Mouse (Mus musculus): ENCODE results near the gene Bnip1. TPM values are rescaled to one million over a fixed set of nuclear protein-coding genes. Genes with fewer than 3 reads are reported as not detected.

Gene Bnip1
- total and polyA plus RNA-seq, 3 experiments: 50.9 to 59.6 (median 54.6) TPM

- Histone ChIP-seq H3K9me3 (replicated peaks; ENCODE audit: low read length) (no peaks in the 10 kb centered on the region), H3K27me3 (replicated peaks) (no peaks in the 10 kb centered on the region), H3K79me2 (replicated peaks; ENCODE audit: control insufficient read depth, extremely low read depth, insufficient read depth, poor library complexity, severe bottlenecking) (no peaks in the 10 kb centered on the region), H3K36me3 (replicated peaks in 1 of 2; ENCODE audit: control insufficient read depth in 1 of 2, insufficient read depth in 1 of 2, low read length in 1 of 2) (peaks cover 6 to 10% of the 10 kb centered on the region in 2 experiments), H3K4me3 (replicated peaks in 1 of 3; ENCODE audit: low read depth in 2 of 3, low read length in 2 of 3, poor library complexity in 1 of 3) (no peak overlapping the region), H3K4me1 (ENCODE audit: control insufficient read depth in 1 of 2, insufficient read depth in 2 of 2) (peaks cover 22 to 36% of the 10 kb centered on the region in 2 experiments), H3K9ac (ENCODE audit: insufficient read depth, low read depth) (no peak overlapping the region), H3K4me2 (ENCODE audit: insufficient read depth, low read depth, poor library complexity, severe bottlenecking) (no peak overlapping the region), H3K27ac (ENCODE audit: insufficient read depth, low read depth) (no peak overlapping the region)
- dilution Hi-C loops (cut with MboI; ENCODE audit: extremely low pct_ligation_motif_present, extremely low pct_unique_long_range_greater_than_20kb, low sequenced_read_pairs) (no loop called here), in situ Hi-C loops (cut with MboI; ENCODE audit: low pct_ligation_motif_present, low pct_unique_long_range_greater_than_20kb, low sequenced_read_pairs) (no loop called here)
- TF ChIP-seq MYC (IDR thresholded peaks at IDR 0.05; ENCODE audit: low read depth, low read length): no peak
- TF ChIP-seq EP300 (IDR thresholded peaks at IDR 0.05; ENCODE audit: low read length): peak; percentile 80
- 0 out of 2 replicates have a peak, but pooled peaks have one; percentile 24 for TF ChIP-seq ETS1 (conservative IDR thresholded peaks at IDR 0.05; ENCODE audit: low read depth, low read length)
- TF ChIP-seq MAFK (IDR thresholded peaks at IDR 0.05; ENCODE audit: insufficient replicate concordance, low read length): no peak
- 0 out of 2 replicates have a peak, but pooled peaks have one; percentile 21 for TF ChIP-seq CHD2 (IDR thresholded peaks at IDR 0.05; ENCODE audit: low read length)
- peak; percentile 50 for TF ChIP-seq BHLHE40 (IDR thresholded peaks at IDR 0.05; ENCODE audit: low read depth, low read length)
- 0 out of 2 replicates have a peak, but pooled peaks have one; percentile 57 for TF ChIP-seq JUND (conservative IDR thresholded peaks at IDR 0.05; ENCODE audit: low read depth, low read length)
- no peak for TF ChIP-seq ELF1 (IDR thresholded peaks at IDR 0.05; ENCODE audit: low read depth, low read length)
- TF ChIP-seq JUN (IDR thresholded peaks at IDR 0.05; ENCODE audit: insufficient read depth, low read depth, low read length): no peak; the same call in 1 of the 2 replicates
- TF ChIP-seq IRF4 (IDR thresholded peaks at IDR 0.05; ENCODE audit: low read depth, low read length): peak; percentile 82
- peak; percentile 62; the same call in 1 of the 2 replicates for TF ChIP-seq TCF12 (IDR thresholded peaks at IDR 0.05; ENCODE audit: low read depth, low read length)
- peak; percentile 54; the same call in 1 of the 2 replicates for TF ChIP-seq MEF2A (IDR thresholded peaks at IDR 0.05; ENCODE audit: borderline replicate concordance, low read depth, low read length)
- no peak for DNase-seq (ENCODE audit: extremely low read depth)
Measured at GRCm38 (mm10) chr17:26797379-26798128, 16.7 kb downstream of the Bnip1 start.

GRCm38 (mm10) chr17:26802886-26803285 is 22.0 kb downstream of the Bnip1 start:
- H3K4me1 ChIP-seq (ENCODE audit: control insufficient read depth in 1 of 2, insufficient read depth in 2 of 2): peaks cover 3 to 4% of the 10 kb centered on the region in 2 experiments; a peak in 3 of 4 replicates
- H3K27ac ChIP-seq (ENCODE audit: insufficient read depth, low read depth): no peak overlapping the region
- peaks cover 16% of the 10 kb centered on the region for H3K9me3 ChIP-seq (replicated peaks; ENCODE audit: low read length)
- dilution Hi-C loops (cut with MboI; ENCODE audit: extremely low pct_ligation_motif_present, extremely low pct_unique_long_range_greater_than_20kb, low sequenced_read_pairs): no loop called here
- TF ChIP-seq ETS1 (conservative IDR thresholded peaks at IDR 0.05; ENCODE audit: low read depth, low read length): no peak
- no peaks in the 10 kb centered on the region for H3K36me3 ChIP-seq (replicated peaks in 1 of 2; ENCODE audit: control insufficient read depth in 1 of 2, insufficient read depth in 1 of 2, low read length in 1 of 2)
- no peak overlapping the region for H3K4me2 ChIP-seq (ENCODE audit: insufficient read depth, low read depth, poor library complexity, severe bottlenecking)
- no peaks in the 10 kb centered on the region for H3K27me3 ChIP-seq (replicated peaks)
- in situ Hi-C loops (cut with MboI; ENCODE audit: low pct_ligation_motif_present, low pct_unique_long_range_greater_than_20kb, low sequenced_read_pairs): no loop called here
- H3K4me3 ChIP-seq (replicated peaks in 1 of 3; ENCODE audit: low read depth in 2 of 3, low read length in 2 of 3, poor library complexity in 1 of 3): no peak overlapping the region
- no peak overlapping the region for H3K9ac ChIP-seq (ENCODE audit: insufficient read depth, low read depth)
- H3K79me2 ChIP-seq (replicated peaks; ENCODE audit: control insufficient read depth, extremely low read depth, insufficient read depth, poor library complexity, severe bottlenecking): no peaks in the 10 kb centered on the region
- DNase-seq (ENCODE audit: extremely low read depth): no peak

Measured in CH12.LX (cell line).